Mouse (Mus musculus) right cerebral cortex, postnatal 36 days (tissue): ENCODE measurements around the gene Inpp5f.
"Not testable (repeated sequence)": the region's sequence is repeated elsewhere in the genome, so short reads cannot be mapped to it uniquely, and the experiment has no call there.

ENCODE experiments used
- DNase-seq, 2 experiments: peaks; one replicate each; pipeline ENCODE4 v3.0.0; 2022; ENCODE audit warnings: low spot score in 2 of 2, mixed read lengths in 1 of 2

Gene Inpp5f

DNA sequence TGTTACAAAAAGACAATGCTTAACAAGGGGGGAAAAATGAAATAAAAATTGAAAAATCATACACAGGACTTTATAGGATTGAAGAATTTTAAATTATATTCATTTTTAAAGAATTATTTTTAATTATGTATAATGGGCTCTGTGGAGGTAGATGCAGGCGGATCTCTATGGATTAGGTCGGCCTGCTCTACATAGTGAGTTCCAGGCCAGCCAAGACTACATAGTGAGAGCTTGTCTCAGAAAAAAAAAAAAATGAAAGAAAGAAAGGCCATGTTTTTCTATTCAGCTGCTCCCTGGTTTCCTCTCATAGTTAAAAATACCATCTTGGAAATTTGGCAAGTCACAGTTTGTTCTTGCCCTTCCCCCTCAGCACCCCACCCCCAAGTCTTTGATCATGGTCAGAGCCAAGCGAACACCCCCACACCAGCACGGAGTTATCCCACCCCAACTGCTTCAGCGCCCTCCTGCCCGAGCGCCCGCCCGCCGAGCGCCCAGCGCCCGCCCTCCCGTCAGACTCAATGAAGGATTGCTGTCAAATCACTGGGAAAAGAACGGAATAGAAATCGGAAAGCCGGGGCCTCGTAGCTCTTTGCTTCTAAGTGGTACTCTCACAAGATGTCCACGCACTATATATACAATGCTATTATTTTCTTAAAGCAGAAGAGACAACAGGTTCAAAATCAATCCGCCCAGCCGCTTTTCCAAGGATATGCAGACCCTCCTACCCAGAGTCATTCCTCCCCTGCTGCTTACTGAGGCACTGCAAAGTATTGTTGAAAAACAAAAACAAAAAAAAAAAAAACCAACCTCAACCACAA is 18.8 kb upstream of the Inpp5f start:
- peak; percentile 31 to 32 for DNase-seq

DNA sequence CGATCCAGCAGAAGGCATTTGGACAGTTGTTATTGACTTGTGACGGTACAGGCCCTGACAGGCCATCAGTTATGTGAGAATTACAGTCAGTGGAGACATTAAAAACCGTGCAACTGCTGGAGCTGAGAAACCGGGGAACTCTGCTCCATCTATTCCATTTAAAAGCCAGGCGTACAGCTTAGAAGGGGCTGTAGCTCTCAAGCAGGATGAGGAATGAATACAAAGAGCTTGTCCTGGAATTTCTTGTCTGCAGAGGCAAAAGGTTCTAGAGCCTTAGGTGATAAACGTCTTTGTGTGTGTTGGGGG is 18.2 kb upstream of the Inpp5f start:
- DNase-seq, result no peak

DNA sequence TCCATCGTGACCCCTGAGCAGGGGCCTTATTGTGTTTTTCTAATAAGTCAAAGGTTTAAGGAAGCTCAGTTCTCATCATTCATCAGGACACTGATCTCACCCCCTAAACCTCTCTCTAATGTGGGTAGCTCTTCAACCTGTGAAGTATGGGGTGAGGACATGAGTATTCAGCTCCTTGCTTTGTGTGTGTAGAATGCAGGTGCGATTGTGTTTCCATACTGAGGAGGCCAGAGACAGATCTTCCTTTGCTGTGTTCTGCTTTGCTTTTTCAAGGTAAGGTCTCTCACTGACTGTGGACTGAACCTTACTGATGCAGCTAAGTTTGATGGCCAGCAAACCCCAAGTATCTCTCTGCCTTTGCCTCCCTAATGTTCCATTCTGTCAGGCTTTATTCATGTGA is 14.9 kb upstream of the Inpp5f start:
- DNase-seq, result no peak

DNA sequence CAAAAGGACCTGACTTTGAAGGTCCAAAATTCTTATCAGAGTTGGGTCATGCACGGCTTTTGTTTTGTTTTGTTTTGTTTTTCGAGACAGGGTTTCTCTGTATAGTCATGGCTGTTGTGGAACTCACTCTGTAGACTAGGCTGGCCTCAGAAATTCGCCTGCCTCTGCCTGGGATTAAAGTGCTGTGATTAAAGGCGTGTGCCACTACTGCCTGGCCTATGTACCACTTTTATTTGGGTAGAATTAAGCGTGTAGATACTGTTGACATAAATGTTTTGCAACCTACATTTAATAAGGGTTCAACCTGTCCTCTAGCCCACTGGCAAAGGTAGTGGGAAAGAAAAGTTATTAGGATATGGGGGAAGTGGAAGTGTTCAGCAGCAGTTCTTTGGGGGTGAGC is 12.1 kb upstream of the Inpp5f start:
- no peak for DNase-seq

DNA sequence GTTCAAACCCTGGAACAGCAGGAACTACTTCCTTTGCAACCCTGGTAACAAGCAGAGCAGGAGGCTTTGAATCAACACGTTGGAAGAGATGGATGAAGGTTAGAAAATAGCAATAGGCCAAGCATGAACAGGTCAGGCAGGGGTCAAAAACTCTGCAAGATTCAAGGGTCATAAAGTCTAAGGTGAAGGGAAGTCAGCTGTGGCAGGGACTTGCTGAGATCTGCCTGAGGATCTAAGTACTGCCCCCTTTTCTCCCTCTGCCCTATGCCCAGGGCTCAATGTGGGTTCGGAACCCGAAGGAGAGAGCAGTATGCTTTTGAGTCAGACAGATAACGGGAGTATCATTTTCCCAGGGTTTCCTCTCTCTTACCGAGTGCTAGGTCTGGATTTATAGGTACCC is 9.3 kb upstream of the Inpp5f start:
- no peak for DNase-seq

DNA sequence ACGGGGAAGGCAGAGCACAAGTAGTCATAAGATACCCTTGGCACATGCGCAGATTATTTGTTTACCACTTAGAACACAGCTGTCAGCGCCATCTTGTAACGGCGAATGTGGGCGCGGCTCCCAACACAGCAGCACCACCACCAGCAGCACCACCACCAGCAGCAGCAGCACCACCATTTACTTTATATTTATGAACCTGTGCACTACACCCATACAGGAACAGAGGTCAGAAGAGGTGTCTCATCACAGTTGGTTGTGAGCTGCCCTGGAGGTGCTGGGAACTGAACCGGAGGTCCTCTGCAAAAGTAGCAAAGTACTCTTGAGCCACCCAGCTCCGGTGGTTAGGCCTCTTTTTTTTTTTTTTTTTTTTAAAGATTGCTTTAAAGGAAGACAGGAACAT is 1.2 kb upstream of the Inpp5f start:
- DNase-seq, result not testable (repeated sequence)

DNA sequence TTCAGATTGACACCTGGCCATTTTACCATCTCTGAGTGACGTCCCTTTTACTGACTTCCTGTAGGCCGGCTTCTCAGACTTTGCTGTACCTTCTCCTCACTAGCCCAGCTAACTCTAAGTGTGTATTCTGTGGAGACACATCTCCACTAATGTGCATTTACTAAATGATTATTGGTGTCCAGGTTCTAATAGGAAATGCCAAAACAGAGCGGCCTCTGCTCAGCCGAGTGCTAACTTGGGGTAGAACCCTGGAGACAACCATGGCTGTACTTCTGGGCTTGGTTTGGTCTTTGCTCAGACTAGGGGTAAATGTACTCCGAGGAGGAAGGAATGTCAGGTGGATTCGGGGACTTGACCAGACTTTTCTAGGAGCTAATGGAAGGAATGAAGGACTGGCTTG is 638 bp upstream of the Inpp5f start:
- no peak for DNase-seq

DNA sequence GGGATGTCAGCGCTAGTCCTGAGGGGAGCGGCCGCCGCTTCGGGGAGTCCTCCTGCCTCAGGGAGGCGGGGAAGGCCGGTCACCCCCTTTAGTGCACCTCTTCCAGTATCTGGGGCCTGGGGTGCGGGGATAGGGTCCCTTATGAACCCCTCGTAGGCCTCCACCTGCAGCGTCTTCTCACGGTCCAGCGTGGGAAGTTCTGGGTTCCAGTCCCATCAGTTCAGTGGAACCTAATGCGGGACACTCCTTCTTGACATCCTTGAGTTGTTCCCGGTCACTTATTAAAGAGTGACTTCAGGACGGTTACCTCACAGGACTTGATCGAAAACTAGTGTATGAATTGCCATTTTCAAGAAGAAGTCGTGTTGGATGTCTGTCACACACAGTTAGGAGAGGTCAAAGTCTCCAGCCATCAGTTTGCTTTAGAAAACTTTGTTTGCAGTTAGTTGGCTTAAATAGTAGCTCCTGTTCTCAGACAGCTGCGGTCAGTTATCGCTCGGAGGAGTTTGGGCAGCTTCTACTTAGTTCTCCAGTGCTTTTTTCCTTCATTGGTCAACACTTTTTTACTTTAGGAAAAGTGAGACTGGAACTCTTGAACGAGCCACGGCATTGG is 777 bp downstream of the Inpp5f start:
- DNase-seq, result no peak

DNA sequence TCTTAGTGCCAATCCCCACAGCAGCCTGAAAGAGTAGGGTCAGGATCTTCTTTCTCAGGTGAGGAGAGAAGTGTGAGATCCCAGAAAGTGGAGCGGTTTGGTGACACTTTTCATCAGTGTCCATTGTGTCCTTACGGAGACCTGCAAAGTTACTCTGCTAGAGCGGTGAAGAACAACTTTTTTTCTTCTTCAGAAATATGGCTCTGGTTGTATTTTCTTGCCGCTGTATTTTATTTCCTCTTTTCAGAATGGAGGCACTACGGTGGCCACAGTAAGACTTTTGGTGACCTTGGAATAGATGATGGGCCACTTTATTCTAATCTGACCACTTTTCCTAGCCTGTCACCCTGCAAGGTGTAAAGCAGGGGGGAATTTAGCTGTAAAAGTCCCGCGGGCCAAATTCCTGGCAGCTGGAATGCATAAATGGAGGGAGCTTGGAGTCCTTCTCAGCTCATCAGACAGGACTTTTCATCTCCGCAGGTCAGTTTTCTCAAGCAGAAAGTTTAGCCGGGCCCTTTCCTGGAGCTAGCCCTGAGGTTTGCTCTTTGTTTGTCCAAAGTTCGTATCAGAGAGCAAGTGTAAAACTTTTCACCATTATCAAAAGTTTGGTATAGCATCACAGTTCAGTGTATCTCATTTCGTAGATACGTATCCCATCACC is 1.5 kb downstream of the Inpp5f start:
- DNase-seq, result no peak

DNA sequence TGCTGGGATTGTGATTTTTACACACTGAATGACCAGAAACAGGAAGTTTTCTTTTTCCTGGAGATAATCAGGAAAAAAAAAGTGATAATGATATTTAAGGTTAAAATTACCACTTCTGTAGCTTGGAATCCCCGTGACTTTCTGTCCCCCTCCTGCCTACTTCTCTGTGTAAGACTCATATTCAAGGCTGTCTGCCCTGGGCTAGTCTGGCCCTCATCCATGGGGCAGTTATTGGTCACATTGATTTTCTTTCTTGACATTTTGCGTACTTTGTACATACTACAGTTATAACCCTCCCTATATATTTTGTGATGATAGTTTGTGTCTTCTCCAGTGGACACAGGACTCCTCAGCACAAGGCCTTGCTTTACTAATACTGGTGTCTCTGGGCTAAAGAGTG is 2.5 kb downstream of the Inpp5f start:
- DNase-seq, result no peak

DNA sequence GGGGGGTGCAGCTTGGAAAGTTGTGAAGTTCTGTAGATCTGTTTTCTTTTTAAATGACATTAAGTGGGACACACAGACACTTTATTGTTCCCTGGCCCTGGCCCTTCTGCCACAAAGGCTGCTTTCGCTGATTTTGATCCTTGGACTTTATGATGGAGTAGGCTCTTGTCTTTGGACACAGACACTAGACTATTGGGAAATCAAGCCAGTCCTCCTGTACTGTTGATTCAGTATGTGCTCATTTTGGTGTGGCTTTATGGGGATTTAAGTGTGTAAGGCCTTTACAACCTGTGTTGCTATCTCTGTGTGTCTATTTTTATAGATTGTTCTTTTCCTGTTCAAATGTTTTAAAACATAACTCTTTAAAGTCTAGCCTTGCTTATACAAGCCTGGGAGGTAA is 6.5 kb downstream of the Inpp5f start:
- no peak for DNase-seq

DNA sequence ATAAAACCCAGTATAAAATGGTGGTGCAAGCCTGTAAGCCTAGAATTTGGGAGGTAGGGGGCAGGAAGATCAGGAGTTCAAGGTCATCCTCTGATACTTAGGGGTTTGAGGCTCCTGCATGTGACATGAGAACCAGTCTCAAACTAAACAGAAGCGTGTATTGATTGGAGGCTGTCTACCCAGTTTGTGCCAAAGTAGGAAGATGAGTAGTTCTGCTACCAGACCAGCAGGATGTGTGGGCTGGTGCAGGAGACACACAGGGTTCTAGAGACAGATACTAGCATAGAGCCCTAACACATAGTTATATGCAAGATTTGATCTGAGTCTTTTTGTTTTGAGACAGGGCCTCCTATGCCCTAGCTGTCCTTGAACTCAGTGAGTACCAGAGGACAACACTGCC is 9.1 kb downstream of the Inpp5f start:
- DNase-seq, result no peak

DNA sequence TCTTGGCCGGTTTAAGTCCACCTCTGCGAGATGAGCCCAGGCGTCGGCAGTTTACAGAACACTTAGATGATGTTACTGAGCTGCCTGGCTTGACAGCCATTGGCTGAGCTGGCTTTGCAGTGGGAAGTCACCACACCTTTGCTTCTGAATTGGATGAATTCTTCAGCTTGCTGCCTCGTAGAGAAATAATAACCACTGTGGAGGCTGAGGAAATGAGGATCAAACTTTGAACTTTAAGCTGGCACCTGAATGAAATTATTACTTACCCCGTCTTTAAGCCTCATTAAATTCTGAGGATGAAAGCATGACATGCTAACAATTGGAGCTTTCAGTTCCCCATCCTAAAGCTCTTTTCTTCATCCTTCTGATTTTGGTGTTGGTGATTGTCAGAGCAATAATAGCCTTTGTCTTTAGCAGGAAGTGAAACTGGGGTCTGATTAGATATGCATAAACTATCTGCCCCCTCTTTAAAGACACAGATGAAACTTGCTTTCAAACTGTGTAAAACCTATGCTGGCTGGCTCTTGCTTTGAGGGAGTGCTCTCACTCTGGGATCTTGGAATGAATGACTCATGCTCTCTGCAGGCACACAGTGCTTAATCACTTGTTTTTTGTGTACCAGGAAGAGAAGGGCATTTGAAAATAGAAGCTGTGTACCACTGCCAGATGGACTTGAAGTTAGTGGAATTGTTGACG is 11.3 kb downstream of the Inpp5f start:
- peak in 1 of 2 experiments; percentile 20 for DNase-seq

DNA sequence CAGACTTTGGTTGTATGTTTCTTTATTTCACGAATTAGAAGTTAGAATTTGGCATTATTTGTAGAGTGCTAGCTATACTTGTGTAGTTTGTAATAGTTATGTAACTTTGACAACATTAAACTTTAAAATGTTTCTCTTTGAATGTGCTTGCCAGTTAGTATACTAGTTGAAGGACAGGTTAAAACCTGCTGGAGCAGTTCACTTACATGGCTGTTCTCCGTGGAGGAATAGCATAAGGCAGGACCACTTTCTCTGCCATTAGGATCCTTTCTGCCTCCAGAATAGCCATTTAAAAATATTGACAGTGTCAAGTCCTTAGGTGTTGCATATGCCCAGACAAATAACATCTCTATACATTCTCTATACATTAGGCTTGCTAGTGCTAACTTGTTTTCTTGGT is 11.9 kb downstream of the Inpp5f start:
- no peak for DNase-seq

DNA sequence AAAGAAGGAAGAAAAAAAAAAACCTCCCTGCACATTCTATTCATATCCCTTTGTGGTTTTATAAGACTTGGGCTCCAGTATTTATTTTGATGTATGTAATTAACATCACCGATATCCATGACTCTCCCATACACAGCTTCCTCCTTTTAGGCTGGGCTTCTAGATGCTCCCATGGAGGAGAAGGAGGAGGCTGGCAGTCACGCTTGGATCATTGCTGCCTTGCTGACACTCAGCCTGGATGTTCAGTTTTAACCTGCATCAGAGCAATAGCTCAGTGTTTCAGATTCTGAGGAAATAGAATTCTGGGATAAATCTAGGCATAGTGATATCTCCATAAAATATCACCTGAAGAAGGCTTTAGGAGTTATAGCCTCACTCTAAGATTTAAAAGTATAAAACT is 14.3 kb downstream of the Inpp5f start:
- DNase-seq, result no peak

DNA sequence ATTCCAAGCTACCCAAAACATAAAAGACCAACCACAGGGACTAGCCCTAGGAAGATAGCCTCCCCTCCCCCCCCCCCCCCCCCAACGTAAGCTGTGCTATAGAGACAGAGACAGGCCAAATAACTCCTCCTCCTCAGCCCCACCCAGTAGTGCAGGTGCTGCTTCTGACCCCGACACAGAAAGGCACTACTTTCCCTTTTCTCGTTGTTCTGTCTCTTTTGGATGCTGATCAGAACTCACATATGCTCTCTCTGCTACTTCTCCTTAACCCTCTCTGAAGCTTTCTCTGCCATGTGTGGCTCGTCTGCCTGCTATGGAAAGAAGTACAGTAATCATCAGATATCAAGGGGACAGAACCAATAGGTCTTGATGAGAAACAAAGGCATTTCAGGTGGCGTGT is 15.5 kb downstream of the Inpp5f start:
- no peak for DNase-seq

DNA sequence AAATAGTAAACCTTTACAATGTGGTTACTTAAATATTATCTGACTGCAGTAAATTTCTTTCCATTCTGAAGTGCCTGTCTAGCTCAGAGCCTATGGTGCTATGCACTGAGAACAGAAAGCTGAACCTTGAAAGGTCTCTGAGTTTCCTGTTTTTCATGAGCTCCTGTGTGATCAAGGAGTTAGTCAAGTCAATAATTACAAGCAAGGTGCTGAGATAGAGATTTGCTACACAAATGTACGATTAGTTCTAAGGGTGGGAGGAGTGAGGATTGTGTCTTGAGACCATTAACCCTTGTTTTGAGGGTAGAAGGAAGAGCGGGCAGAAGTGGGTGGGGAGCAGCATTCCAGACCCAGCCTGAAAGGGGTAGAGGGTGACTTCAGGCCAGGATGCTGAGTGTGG is 16.1 kb downstream of the Inpp5f start:
- DNase-seq, result no peak

DNA sequence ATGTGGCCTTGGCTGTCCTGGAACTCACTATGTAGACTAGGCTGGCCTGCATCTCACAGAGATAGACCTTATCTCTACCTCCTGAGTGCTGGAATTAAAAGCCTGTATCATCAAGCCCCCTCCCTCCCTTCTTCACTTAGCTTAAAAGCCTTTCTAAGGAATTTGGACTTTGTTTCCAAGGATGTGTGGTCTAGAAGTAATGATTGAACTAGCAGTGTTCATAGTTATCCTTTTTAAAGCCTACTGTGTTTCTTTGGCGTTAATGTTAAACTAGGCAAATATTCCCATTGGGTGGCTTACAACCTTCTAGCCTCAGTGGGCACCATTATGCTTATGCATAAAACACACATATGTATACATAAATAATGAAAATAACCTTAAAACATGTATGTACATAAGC is 16.6 kb downstream of the Inpp5f start:
- no peak for DNase-seq

DNA sequence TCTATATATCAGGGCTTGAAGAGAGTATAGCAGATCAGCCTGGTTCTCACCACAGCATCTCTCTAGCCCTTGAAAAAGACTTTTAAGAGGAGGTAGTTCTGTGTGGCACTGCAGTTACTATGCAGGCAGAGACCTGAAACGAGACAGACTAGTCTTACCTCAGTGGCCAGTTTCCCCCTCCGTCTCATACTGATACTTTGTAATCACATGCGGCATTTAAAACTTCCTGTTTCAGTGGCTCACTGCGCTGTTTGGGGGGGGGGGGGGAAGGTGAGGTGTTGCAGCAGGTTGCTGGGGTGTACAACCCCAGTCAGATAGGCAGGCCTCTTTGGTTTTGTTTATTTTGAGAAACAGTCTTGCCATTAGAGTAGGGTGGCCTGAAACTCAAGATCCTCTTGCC is 22.0 kb downstream of the Inpp5f start:
- no peak for DNase-seq

DNA sequence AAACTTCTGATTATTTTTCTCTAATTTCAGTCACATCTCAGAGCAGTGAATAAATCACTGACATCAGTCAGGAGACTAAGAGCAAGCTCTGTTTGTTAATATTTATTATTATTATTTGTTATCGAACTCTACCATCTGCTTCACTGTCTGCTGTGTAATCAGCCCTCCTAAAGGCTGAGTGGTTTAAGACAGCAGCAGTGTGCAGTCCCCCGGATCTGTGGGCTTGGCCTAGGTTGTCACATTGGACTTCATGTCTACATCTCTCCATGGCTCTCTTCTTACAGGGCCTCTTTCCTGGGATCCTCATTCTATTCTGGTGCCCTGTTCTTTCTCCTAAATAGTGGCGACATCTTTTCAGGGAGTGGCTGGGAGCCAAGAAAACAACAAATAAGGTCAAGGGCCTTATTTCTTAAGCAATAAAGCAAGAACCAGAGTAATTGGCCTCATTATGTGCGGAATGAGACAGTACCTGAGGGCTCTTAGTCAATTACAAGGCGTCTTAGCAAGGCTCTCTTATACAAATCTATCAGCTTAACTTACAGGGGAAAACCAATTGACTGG is 28.9 kb downstream of the Inpp5f start:
- DNase-seq, result no peak

DNA sequence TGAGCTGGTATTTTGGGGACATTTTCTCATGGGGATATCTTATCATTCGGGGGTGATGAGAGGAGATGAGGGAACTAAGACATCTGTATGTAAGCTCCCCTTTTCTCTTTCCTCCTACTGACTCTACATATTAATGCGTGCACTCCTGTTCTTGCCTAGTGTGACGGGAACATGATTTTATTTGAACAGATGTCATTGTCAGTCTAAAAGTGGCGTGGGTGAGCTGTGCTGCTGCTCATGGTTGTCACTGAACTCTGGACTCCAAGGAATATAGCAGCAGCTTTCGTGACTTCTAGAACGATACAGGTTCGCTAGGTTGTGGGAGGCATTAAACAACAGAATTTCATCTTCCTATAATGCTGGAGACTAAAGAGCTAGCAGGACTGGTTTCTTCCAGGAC is 30.4 kb downstream of the Inpp5f start:
- no peak for DNase-seq

DNA sequence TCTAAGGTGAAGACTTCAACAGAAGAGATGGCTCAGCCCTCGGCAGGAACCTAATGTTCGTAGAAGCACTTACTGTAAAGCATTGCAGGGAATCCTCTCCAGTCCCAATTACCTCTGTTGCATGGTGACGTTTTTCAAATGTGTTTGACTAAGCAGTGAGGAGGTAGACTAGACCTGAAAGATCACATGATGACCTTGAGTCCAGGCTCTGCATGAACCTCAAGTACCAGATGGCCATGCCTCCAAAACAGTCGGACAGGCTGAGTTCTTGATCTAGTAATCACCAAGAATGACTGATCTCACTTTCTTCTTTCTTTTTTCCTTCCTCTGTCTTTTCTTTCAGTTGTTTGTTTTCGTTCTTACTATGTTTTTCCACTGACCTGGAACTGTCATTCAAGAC is 31.3 kb downstream of the Inpp5f start:
- DNase-seq, result no peak
